Mouse (Mus musculus): ENCODE measurements at regions not wholly inside any gene's neighbourhood (a gene's known extent, or its start where the extent isn't known, plus 50 kb on each side); places are given as distances from the start of the nearest gene placed in this dataset.

DNA sequence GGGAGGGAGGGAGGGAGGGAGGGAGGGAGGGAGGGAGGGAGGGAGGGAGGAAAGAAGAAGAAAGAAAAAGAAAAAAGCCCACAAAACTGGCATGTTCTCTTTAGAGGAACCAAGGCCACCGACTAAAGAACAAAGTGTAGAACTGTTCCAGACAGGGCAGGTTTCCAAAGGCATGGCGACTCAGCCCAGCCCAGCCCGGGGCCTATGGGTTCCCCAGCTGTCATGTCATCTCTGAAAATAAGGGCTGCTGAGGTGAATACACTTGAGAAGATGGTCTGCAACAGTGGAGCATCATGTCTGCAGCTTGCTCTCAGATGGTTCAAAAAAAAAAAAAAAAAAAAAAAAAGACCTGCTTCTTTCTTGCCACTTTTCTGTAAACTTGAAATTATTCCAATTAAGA, 639.8 kb downstream of the 1700064H15Rik start:
- TF ChIP-seq MEF2A (IDR thresholded peaks at IDR 0.05; ENCODE audit: borderline replicate concordance, low read depth, low read length) (no peak), NRF1 (IDR thresholded peaks at IDR 0.05; ENCODE audit: low read depth, low read length) (no peak), CTCF (conservative IDR thresholded peaks at IDR 0.05 in 1 of 2, IDR thresholded peaks at IDR 0.05 in 1 of 2; ENCODE audit: low read depth in 2 of 2, low read length in 2 of 2) (no peak), KAT2A (IDR thresholded peaks at IDR 0.05; ENCODE audit: insufficient replicate concordance, low read length) (no peak), MXI1 (IDR thresholded peaks at IDR 0.05; ENCODE audit: low read depth, low read length) (no peak), POLR2A (IDR thresholded peaks at IDR 0.05; ENCODE audit: low read depth, low read length) (no peak), ELF1 (IDR thresholded peaks at IDR 0.05; ENCODE audit: low read depth, low read length) (no peak), GABPA (IDR thresholded peaks at IDR 0.05; ENCODE audit: insufficient replicate concordance, low read depth, low read length) (no peak), UBTF (IDR thresholded peaks at IDR 0.05; ENCODE audit: low read depth, low read length) (no peak), IRF4 (IDR thresholded peaks at IDR 0.05; ENCODE audit: low read depth, low read length) (no peak)

All from CH12.LX (cell line).